Mouse (Mus musculus): Measurements from ENCODE around the gene Gm47996. TPM values are rescaled to one million over a fixed set of nuclear protein-coding genes. Genes with fewer than 3 reads are reported as not detected.
A peak's percentile ranks its signal among the peaks of the same experiment; 100 is the strongest.

Gm47996 gene
- polyA plus RNA-seq, 1 experiment from 2014 or later = not detected

DNA sequence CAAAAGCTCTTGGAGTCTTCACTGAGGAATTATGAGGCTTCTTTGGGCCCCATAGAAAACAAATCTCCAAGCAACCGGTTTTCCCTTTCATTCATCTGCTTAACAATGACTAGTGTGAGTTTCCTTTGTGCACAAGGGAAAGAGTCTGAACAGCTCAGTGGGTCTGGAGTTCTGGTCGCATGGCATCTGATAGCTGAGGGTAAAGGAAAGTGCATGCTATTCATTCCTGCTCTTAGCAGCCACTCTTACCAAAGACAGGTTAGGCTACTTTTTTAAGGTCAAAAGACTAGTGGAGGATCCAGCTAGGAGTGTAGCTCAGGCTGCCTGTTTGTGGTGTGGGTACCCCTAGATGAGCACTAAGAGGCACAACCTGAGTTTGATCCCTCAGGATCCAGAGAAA is 25.6 kb downstream of the Gm47996 start:
- Histone ChIP-seq H3K27me3 (no peaks in the 10 kb centered on the region), H3K9me3 (no peaks in the 10 kb centered on the region; the same call in 1 of the 2 replicates), H3K27ac (no peak overlapping the region; the same call in 1 of the 2 replicates), H3K9ac (no peak overlapping the region), H3K4me3 (no peak overlapping the region), H3K4me2 (replicated peaks) (no peak overlapping the region), H3K4me1 (peaks cover 28% of the 10 kb centered on the region), H3K36me3 (no peaks in the 10 kb centered on the region)
- WGBS = 63% methylated on average over 2 of the region's 2 CpGs
- no peak for ATAC-seq (ENCODE audit: low FRiP score, low read depth)

DNA sequence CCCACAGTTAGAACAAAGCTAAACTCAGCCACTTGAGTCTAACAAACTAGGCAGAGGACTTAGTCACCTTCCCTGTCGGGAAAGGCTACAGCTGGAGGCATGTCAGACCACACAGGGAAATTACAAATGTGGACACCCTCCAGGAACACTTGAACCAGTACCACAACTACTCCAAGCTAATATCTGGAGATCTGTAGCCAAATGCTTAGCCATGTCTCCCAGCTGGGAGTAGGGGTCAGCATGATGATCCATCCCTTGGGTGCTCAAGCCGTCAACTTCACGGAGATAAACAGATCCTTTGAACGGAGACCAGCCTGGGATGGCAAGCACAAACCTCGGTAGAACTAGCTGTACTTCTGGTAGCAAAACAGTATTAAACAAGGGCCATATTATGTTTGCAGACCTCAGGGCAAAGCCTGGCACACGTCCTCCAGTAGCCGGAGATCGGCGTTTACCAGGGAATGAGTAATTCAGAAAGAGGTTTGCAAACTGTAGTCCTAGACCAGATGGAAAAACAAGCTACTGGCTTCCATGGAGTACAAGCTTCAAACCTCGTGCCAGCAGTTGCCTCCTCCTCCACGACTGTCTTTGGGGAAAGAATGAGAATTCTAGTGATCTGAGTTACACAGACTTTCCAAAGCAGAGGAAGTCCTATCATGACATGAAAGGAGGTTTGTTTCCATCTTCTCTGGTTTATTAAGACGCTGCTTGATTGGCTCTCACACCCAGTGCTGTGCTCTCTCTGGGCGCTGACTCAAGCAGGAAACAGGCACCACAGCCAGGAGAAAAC is 26.4 kb downstream of the Gm47996 start:
- ATAC-seq (ENCODE audit: low FRiP score, low read depth) = no peak
- 63% methylated on average over 13 of the region's 13 CpGs for WGBS
- peak overlapping the region; percentile 77 for H3K27ac ChIP-seq
- no peaks in the 10 kb centered on the region for H3K36me3 ChIP-seq
- H3K9me3 ChIP-seq = no peaks in the 10 kb centered on the region; the same call in 1 of the 2 replicates
- H3K4me1 ChIP-seq = peaks cover 28% of the 10 kb centered on the region
- no peaks in the 10 kb centered on the region for H3K27me3 ChIP-seq
- H3K4me2 ChIP-seq (replicated peaks) = 0 out of 2 replicates have a peak overlapping the region, but pooled peaks have one; percentile 2
- H3K9ac ChIP-seq = no peak overlapping the region
- H3K4me3 ChIP-seq = no peak overlapping the region

DNA sequence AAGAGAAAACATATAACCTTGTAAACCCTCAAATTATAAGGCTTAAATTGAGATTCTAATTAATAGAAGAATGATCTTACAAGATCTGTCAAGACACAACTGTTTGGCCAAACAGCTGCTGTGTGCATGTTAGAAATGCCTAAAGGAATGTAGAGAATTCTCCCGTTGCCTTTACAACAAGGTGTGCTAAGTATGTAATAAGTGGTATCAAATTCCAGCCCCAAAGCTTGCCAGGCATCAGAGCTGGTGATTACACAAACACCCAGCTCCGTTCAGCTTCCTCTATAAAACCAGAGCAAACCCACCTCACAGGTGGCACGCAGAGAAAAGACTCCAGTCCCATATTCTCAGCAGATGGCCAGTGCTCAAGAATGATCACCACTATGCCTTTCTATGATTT is 27.8 kb downstream of the Gm47996 start:
- WGBS = 12% methylated on average over 3 of the region's 3 CpGs
- 0 out of 2 replicates have a peak, but pooled peaks have one; percentile 51 for ATAC-seq (ENCODE audit: low FRiP score, low read depth)
- Histone ChIP-seq H3K4me3 (no peak overlapping the region), H3K27me3 (no peaks in the 10 kb centered on the region), H3K9me3 (peaks cover 2% of the 10 kb centered on the region; the same call in 1 of the 2 replicates), H3K4me2 (replicated peaks) (no peak overlapping the region), H3K36me3 (no peaks in the 10 kb centered on the region), H3K4me1 (peaks cover 28% of the 10 kb centered on the region), H3K9ac (no peak overlapping the region), H3K27ac (no peak overlapping the region)

DNA sequence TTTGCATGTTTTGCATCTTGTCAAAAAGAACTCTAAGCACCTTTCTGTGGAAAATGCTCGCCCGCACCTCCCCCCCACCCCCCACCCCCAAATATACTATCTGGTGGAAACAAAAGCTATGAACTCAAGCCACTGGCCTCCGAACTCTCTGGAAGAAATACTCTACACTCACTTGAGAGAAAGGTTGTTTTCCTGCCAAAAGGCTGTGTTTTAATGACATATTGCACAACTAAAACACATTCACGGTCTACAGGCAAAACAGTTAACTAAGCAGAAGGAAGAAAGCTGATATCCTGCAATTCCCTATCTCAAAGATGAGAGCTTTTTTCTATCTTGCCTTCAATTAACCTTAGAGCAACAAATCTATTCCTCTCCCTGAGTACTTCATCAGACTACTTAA is 33.4 kb downstream of the Gm47996 start:
- 87% methylated on average over 4 of the region's 4 CpGs for WGBS
- no peak overlapping the region for H3K27ac ChIP-seq

DNA sequence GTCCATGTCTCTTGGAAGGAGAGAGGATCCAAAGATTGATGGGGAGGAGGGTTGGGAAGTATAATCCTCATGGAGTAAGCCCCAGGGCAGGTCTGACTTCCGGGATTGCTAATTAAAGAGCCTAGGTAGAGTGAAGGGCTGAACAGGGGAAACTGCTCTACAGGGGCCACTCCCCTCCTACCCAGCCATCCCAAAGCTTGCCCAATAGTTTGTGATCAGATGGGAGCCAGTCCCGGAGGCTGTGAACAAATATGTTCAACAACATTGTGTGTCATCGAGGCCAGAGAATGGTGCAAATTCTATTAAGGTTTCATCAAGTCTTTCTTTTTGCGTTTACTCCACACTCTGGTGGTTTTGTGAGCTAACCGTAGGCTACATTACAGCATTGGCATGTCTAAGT is 34.1 kb downstream of the Gm47996 start:
- Histone ChIP-seq H3K27me3 (no peaks in the 10 kb centered on the region), H3K27ac (no peak overlapping the region), H3K9me3 (peaks cover 2% of the 10 kb centered on the region; the same call in 1 of the 2 replicates), H3K4me3 (no peak overlapping the region), H3K4me1 (no peaks in the 10 kb centered on the region), H3K36me3 (no peaks in the 10 kb centered on the region), H3K4me2 (replicated peaks) (no peak overlapping the region), H3K9ac (no peak overlapping the region)
- ATAC-seq (ENCODE audit: low FRiP score, low read depth) = no peak
- WGBS = 91% methylated on average over 5 of the region's 5 CpGs

More for the DNA sequence above, 33.4 kb downstream of the Gm47996 start:
- Histone ChIP-seq H3K4me3 (no peak overlapping the region), H3K4me2 (replicated peaks) (no peak overlapping the region), H3K36me3 (no peaks in the 10 kb centered on the region), H3K9me3 (peaks cover 2% of the 10 kb centered on the region; the same call in 1 of the 2 replicates), H3K4me1 (peaks cover 6% of the 10 kb centered on the region; the same call in 1 of the 2 replicates), H3K9ac (no peak overlapping the region), H3K27me3 (no peaks in the 10 kb centered on the region)
- no peak for ATAC-seq (ENCODE audit: low FRiP score, low read depth)

DNA sequence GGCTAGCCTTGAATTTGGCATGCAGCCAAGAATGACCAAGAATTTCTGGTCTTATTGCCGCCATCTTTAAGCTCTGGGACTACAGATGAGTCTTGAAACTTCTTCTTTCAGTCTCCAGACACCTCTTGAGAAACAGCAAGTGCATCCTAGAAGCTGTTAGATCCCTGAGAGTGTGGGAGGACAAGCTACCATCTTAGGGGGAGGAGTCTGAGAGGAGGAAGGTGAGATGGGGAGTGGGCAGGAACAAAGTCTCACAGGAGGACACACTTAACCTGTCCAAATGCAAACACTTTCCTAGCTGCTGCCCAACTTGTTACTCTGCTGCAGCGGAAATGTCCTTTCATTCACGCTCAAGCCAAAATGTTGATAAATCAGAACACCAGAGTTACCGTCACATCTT is 34.8 kb downstream of the Gm47996 start:
- Histone ChIP-seq H3K27me3 (no peaks in the 10 kb centered on the region), H3K36me3 (no peaks in the 10 kb centered on the region), H3K27ac (no peak overlapping the region), H3K9ac (no peak overlapping the region), H3K9me3 (peaks cover 2% of the 10 kb centered on the region; the same call in 1 of the 2 replicates), H3K4me2 (replicated peaks) (no peak overlapping the region), H3K4me3 (no peak overlapping the region), H3K4me1 (no peaks in the 10 kb centered on the region)
- ATAC-seq (ENCODE audit: low FRiP score, low read depth) = no peak
- 93% methylated on average over 4 of the region's 4 CpGs for WGBS

DNA sequence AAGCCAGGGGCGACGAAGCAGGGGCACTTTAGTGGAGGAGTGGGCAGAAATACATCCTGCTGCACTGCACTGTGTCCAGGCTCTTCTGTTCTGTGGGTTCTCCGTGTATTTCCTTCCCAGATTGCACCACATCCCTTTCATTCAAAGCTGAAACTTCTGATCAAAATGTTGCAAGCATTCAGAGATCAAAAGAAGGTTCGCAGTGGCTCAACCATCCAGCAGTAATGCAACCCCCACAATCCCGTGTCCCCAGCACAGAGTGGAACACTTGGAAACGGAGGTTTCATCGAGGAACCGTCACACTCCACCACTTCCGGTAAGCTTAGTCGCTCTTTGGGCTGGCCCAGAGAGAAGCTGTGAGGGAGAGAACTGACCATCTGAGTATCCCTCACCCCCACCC is 35.2 kb downstream of the Gm47996 start:
- Histone ChIP-seq H3K4me2 (replicated peaks) (no peak overlapping the region), H3K27ac (no peak overlapping the region), H3K27me3 (no peaks in the 10 kb centered on the region), H3K9ac (no peak overlapping the region), H3K4me3 (no peak overlapping the region), H3K36me3 (no peaks in the 10 kb centered on the region), H3K9me3 (peaks cover 2% of the 10 kb centered on the region; the same call in 1 of the 2 replicates), H3K4me1 (no peaks in the 10 kb centered on the region)
- no peak for ATAC-seq (ENCODE audit: low FRiP score, low read depth)
- WGBS = 87% methylated on average over 10 of the region's 10 CpGs

DNA sequence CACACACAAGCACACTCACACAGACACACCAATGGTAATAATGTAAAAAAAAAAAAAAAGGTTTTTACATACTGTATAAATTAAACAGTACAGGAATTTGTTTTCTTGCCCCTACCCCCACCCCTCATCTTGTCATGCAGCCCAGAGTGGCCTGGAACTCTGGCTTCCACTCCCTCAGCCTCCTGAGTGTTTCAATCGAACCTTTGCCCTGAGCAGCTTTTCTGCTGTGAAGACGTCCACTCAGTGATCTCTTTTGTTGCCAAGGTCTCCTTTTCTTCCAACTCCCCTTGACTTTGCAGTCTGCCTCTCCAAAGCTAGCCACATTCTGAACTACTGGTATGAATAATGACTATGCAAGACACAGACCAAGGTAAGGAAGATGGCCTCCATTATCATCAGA is 35.9 kb downstream of the Gm47996 start:
- Histone ChIP-seq H3K27ac (no peak overlapping the region), H3K4me3 (no peak overlapping the region), H3K36me3 (no peaks in the 10 kb centered on the region), H3K4me1 (peaks cover under 1% of the 10 kb centered on the region), H3K9me3 (0 out of 2 replicates have a peak, but pooled peaks cover 2% of the 10 kb centered on the region), H3K9ac (no peak overlapping the region), H3K4me2 (replicated peaks) (no peak overlapping the region), H3K27me3 (no peaks in the 10 kb centered on the region)
- ATAC-seq (ENCODE audit: low FRiP score, low read depth) = no peak
- WGBS = 76% methylated on average over 2 of the region's 2 CpGs

DNA sequence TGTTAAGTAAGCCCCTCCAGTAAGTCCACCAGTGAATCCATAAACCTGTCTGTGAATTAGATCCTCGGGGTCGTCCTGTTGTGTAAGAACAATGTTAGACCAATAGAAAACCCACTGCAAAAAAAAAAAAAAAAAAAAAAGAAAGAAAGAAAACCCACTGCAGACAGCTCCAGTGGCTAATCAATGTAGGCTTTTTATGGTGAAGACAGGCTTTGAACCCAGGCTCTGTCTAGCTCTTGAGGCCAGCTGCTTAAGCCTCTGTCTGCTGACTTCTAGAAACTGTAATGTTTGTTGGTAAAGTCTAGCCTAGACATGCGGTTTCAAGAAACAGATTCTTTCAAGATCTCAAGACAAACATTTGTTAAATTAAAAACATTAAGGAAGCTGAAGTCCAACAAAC is 40.2 kb downstream of the Gm47996 start:
- Histone ChIP-seq H3K9ac (no peak overlapping the region), H3K27ac (no peak overlapping the region), H3K27me3 (no peaks in the 10 kb centered on the region), H3K9me3 (no peaks in the 10 kb centered on the region), H3K36me3 (no peaks in the 10 kb centered on the region), H3K4me1 (peaks cover 13% of the 10 kb centered on the region), H3K4me3 (no peak overlapping the region), H3K4me2 (replicated peaks) (no peak overlapping the region)
- ATAC-seq (ENCODE audit: low FRiP score, low read depth) = no peak
- 82% methylated on average over 3 of the region's 3 CpGs for WGBS

DNA sequence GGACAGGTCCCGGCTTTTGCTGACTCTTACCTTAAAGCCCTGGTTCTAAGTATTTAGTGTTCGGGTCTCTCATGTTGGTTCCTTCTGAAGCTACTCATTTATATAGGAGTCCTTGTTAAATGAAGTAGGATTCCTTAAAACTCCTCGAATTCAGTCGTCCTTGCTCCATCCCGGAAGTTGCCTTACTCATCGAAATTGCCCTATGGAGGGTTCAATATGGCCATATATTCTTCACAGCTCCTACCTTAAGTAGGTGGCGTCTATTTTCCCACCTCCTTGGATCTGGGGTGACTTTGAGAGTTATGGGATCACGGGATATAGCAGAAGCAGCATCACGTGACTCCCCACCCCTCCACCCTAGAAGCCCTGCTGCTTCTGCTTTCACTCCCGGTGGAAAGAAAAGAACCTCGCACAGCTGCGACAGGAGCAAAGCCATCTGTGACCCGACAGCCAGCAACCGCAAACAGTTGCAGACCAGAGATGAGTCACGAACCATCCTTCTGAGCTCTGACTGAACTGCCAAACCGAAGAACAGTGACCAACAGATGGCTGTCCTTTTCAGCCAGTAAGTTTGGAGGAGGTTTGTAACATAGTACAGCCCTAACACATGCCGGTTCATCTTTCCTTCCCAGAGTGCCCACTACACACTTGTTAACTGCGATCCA is 40.7 kb downstream of the Gm47996 start:
- Histone ChIP-seq H3K4me2 (replicated peaks) (peak overlapping the region; percentile 39), H3K27ac (no peak overlapping the region; the same call in 1 of the 2 replicates), H3K9me3 (no peaks in the 10 kb centered on the region), H3K36me3 (no peaks in the 10 kb centered on the region), H3K4me1 (peaks cover 13% of the 10 kb centered on the region), H3K9ac (no peak overlapping the region), H3K27me3 (no peaks in the 10 kb centered on the region), H3K4me3 (no peak overlapping the region)
- ATAC-seq (ENCODE audit: low FRiP score, low read depth) = peak; percentile 73; the same call in 1 of the 2 replicates
- WGBS = 51% methylated on average over 18 of the region's 18 CpGs

DNA sequence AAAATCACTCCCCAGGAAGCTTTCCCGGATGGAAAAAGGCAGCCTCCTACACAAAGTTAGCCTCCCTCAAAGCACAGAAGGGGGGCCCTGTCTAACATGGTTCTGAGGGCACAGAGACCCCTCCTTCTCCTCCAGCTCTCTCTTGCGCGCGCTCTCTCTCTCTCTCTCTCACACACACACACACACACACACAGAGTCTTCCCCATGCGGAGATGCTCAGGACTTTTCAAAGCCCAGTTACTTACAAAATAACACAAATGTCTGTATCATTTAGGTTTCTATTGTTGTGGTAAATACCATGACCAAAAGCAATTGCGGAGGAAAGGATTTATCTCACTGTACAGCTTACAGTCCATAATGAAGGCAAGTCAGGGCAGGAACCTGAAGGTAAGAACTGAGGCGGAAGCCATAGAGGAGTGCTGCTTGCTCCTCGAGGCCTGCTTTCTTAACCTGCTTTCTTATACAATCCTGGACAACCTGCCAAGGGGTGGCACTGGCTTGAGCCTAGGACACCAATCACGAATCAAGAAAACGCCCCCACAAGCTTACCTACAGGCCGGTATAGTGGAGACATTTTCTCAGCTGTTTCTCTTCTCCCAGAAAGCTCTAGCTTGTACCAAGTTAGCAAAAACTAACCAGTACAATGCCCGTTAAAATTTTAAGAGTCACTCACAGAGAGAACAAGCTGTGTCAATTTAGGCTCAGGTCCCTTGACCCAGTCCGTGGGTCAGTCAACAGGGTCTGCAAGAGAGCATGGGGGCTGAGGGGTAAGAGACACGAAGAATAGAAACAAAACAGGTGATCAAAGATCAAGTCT is 41.5 kb downstream of the Gm47996 start:
- no peak overlapping the region for H3K9ac ChIP-seq
- no peak overlapping the region; the same call in 1 of the 2 replicates for H3K27ac ChIP-seq
- H3K4me3 ChIP-seq = no peak overlapping the region
- no peaks in the 10 kb centered on the region for H3K27me3 ChIP-seq
- H3K4me2 ChIP-seq (replicated peaks) = peak overlapping the region; percentile 39
- H3K9me3 ChIP-seq = no peaks in the 10 kb centered on the region
- no peaks in the 10 kb centered on the region for H3K36me3 ChIP-seq
- 68% methylated on average over 14 of the region's 14 CpGs for WGBS
- peaks cover 13% of the 10 kb centered on the region for H3K4me1 ChIP-seq
- ATAC-seq (ENCODE audit: low FRiP score, low read depth) = 0 out of 2 replicates have a peak, but pooled peaks have one; percentile 7

Measured in limb, embryonic 13.5 days (tissue).